Mouse (Mus musculus) frontal cortex, postnatal 14 days (tissue): ENCODE results near the gene Amot.

Experiments used
- DNase-seq, 2 experiments: peaks; one replicate each; pipeline ENCODE4 v3.0.0; 2022; ENCODE audit warnings: low spot score in 2 of 2

The Amot gene

DNA sequence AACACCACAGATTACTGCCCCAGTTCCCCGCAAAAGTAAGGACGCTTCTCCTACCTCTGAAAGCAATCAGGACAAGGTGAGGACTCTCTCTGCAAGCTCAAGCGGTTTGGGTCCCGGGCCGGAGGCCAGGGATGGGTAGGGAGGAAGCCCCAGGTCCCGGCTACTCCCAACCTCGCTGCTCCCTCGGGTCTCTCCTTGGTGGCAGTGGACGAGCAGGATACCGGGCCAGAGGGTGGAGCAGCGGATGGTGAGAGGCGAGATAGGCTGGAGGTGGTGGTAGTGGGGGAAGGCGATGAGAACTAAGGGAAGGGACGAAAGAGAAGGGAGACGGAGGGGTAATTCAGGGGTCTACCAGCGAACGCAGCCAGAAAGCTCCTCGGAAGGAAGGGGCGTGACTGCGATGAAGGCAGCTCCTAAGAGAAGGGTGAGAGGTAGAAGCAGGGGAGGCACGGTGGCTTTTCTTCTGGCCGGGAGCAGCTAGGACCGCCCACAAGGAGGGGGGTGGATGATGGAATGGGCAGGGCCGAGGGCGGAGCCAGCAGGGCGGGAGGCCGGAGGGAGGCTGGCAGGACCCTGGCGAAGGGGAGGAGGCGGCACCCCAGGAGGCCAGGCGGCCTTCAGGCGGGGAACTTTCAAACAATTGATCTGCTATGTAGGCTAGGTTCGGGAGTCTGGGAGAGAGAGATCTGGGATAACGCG is at the start of gene Amot:
Gene Amot (minus strand): TSS at position 465 of the 699 bp plus-strand sequence.
- peak; percentile 23 to 42 for DNase-seq

DNA sequence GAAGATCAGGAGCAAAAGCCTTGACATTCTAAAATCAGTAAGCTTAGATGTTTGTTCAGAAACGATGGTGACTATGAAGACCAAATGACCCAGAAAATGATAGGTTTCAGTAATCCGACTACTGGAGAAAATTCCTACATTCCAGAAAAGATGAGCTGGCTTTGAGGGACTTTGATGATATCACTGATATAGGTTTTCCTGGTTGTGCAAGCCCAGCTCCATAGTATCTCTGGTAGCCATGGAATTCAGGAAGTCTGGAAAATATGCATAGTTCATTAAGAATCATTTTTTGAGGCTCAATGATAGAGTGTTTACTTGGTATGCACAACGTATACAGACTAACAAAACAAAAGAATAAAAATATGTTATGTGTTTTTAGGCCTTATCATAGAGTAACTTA is 40.1 kb upstream of the Amot start:
- no peak for DNase-seq

DNA sequence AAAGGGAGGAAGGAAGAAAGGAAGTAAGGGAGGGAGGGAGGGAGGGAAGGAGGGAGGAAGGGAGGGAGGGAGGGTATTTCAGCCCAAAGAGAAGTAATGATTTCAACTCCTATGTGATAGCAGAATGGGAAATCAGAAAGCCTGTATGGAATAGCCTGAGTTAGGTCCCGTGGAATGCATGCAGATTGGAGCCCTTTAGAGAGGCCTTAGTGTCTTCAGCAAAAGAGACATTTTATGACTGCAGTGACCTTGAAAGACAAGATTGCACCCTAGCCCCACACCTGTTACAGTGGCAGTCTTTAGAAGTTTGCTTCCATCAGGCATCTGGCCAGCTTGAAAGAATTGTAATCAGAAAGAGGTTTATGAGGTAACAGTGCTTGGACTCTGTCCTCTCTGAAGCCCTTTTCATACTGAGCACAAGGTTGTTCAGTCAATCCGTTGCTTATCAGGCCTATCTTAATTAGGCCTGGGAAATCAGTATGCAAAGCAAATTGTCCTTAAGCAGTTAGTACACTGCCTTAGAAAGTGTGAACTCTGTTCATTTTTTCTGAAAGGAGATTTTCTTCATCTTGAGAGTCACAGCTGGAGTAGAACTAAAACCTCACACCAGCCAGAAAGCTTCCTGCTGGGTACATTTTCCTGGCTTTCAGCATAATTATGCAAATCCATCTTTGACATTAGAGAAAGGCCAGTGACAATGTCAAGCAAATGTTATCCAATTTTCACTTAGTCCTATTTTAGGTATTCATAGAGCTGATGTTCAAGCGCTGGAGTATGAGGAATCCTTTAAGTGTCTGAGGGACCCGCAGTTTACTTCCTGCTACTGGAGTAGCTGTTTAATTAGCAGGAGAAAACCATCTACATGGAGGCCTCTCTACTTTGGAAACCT is 38.9 kb upstream of the Amot start:
- DNase-seq, result no peak

DNA sequence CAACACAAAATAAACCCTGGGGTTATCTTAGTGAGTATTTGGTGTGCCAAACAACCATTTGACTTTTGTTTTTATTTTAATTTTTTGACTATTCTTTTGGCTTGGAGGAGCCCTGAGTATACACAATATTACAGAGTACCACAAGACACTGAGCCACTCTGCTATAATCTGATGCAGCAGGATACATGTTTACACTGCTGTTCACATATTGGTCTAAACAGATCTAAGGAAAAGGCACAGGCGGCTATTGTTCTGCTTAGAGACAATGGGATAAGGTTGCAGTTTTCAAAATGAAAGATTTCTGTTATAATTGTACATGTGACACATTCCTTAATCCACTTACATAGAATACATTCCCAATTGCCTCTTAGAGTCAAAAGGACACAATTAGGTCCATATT is 36.1 kb upstream of the Amot start:
- no peak for DNase-seq

DNA sequence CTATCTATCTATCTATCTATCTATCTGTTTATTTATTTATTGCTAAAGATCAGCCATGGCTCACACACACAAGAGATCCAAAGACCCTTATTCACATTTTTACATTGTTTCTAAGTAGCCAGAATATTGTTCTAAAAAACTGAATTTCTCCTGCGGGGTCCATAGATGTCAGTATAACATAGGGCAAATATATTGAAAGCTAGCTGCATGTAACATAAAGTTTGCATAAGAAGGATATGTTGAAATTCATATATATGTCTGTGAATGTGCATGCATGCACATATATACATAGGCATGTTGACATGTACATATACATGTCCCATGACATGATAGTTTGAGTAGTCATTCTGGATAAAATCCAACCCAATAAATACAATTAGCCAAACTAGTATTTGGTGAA is 35.3 kb upstream of the Amot start:
- DNase-seq, result no peak

DNA sequence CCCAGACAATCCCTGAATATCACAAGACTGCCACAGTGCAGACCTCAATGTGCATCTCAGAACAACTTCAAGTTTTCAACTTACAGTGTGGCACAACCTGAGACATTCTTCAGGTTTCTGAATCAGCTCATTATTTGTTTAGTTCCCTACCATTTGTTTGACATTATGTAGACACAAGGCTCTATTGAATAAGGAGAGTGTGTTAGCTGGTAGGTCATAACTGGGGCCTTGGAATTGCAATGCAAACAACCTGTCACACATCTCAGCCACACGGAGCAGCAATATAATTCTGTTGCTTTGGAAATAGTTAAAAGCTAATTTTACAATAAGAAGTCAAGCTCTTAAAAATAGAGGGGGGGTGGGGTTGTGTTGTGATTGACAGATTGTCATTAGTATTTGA is 24.6 kb upstream of the Amot start:
- DNase-seq, result no peak

DNA sequence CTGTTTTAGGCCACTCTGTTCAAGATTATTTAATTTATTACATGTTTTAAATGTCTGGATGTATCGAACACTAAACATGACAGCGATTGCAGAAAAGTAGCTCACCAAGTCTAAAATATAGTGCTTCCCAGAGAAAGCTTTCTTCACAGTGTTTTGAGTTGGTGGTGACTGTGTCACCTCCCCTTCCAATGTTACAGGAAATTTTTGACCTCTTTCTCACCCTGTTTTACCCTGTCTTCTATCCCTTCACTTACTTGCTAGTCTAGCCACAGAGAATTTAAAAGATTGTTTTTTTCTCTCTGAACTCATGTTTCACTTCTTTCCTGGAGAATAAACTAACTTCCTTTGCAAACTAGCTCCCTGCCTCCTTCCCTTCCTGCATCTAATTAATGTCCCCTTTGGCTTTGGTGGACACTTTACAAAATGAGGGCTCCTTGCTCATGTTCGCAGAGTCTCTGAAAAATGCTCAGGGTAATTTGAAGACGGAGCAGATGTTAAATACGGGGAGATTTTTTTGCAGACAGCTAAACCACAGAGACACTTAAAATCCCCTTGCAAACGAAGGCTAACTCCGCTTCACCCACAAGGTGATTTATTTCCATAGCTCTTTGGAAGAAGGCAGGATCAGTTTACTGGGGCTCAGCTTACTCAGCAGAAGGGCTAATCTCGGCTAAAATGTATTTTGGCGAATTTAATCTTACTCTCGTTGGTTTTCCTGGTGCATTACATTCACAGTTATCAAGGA is 11.5 kb upstream of the Amot start:
- no peak for DNase-seq

DNA sequence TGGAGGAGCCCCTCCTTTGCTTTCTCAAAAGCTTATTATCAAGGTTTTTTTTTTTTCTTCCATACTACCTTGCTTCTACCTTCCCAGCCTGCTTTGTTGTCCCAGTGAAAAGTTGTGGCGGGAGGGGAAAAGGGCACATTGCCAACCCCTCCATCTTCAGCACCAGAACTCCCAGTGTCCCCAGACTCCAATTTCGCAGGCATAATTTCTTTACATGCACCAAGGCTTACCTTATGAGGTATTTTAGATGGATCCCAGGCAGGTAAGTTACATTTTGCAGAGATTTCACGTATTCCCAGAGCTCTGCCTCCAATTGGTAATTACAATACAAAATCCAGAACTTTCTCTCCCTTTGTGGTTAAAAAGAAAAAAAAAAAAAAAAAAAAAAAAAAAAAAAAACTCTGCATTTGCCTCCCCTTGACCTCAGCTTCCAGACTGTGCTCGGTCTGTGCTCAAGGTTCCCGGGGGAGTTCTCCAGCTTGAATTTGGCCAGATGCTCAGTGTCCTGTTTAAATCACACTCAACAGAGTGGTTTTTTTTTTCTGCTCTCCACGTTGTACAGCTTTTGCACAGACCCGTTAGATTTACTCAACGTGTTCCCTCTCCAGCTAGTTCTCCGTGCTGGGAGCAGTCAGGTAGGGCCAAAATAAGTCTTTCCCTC is 10.6 kb upstream of the Amot start:
- no peak for DNase-seq

DNA sequence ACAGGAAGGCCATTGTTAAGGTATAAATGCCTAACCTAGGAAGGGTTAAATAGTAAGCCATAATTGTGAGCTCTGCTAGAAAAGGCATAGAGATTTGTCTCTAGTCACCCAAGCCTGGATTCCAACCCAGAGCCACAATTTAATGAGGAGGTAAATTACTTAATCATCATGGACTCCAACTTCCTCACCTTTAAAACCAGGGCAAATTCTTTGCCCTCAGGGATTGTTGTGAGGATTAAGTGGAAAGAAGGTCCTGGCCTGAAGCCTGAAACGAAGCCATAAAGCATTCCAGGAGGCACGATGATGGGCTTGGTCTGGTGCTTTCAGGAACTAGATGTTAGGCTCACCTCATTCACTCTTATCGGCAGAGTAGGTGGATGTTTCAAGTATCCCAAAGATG is 5.7 kb upstream of the Amot start:
- no peak for DNase-seq

DNA sequence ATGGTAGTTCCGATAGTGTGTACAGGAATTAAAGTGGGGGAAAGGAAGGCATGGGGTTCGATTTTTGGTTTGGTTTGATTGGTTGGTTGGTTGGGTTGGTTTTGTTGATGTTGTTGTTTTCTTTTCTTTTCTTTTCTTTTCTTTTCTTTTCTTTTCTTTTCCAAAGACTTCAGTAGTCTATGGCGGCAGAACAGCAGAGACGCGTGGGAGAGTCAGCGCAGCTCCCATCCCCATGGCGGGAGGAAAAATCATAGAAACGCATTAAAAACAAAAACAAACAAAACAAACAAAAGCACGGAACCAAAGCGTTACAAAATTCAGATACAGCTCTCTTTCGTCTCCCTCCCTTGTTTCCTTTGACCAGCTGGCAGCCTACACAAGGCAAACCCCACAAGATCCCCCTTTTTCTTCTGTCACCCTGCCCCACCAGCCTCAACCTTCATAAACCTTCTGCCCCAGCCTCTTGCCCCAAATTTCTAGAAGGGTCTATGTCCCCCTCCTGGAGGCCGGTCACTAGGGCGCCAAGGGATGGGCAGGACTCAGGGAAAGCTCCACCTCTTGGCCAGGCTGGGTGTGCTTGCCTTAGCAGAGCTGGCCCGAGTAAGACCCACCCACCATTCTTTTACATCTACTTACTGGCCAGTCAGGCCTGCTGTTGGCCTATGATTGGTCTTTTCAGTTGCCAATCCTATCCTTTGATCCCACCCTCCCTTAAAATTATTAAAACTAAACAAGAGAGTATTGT is 648 bp upstream of the Amot start:
- DNase-seq, result peak; percentile 17 to 31

DNA sequence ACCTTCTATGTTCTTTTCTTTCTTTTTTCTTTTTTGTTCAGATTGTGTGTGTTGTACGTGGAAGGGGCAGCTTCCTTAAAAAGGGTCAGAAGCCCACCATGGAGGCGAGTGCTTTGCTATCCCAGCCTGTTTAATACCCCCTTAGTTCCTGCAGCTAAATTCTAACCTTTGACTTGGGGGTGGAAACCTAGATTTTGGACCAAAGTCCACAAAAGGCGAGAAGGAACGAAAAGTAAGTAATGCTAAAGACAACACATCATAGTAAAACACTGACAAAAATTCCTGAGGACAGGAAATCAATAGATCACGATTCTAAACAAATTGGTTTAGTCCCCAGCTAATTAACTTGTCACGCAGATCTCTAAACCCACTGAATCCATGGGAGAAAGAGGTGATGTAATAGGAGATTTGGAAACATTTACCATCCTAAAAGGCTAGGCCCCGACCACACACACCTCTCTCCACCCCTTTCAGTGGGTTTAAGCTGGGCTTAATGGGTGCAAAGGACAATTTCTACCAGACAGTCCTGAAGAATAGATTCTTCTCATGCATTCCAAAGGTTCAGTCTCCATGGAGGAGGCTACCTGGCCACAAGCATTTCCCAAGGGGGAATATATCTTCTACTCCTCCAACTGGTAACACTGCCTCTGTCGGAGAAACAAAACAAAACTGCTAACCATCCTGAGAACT is 3.2 kb downstream of the Amot start:
- DNase-seq, result no peak

DNA sequence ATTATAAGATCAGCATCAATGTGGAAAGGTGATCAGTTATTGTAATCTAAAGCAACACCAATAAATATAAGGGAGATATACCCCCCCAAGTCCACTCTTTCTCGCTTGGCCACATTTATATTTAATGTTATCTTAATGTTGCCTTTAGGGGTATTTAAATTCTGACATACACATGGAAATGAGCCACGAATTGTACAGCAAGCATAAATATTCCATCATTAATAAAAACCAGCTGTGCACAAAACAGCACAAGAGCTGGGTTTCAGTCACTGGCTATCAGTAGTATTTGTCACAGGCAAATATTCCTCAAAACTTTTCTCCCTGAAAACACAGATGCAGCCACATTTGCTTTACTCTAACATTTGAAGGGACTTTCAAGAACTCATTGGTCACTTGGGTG is 5.9 kb downstream of the Amot start:
- no peak for DNase-seq

DNA sequence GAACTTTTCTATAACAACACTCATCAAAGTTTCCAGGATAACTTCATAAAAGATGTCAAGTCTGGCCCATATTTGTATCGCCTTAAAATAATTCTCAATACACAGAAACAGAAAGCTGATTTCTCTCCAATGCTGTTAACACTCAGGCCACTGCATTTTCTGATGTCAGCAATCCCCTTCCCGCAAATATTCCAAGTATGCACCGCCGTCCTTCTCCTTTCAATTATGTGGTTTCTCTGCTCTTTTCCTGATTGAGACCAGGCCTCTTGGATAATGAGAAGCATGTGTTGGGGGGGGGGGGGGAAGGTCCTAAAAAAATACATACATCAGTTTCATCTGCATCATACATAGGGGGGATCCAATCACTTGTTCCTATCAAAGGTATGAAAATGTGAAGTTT is 6.3 kb downstream of the Amot start:
- no peak for DNase-seq

DNA sequence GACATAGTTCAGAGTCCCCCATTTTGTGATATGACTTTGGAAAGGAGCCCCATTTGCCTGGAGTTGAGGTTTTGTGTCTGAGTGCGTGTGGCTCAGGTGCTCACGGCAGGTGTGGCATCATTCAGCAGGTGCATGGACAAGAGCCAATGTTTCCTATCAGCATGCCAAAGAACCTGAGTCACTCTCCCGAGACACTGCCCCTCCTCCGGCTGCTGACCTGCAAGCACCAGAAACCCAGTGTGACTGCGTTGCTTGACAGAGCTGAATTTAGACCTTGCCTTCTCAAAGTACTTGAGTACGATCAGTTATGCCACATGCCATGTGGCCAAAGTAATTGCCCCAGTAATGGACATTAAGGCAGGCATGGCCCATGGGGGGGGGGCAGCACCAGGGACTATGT is 7.5 kb downstream of the Amot start:
- no peak for DNase-seq

DNA sequence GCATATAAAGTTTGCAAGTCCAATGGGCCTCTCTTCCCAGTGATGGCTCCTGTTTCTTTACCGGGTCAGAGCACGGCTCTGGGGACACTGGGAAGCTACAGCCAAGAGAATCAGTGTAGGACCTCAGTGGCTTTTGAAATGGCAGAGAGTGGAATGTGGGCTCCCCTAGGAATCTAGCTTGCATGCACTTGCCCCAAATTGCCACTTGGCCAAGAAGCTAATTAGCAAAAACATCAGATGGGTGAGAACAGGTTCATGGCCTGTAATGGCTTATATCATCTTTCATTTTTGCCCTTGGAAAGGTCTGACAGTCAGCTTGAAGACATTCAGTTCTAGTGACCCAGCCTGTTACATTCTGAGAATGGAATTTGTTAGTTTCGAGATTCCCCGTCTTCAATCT is 9.6 kb downstream of the Amot start:
- DNase-seq, result no peak

DNA sequence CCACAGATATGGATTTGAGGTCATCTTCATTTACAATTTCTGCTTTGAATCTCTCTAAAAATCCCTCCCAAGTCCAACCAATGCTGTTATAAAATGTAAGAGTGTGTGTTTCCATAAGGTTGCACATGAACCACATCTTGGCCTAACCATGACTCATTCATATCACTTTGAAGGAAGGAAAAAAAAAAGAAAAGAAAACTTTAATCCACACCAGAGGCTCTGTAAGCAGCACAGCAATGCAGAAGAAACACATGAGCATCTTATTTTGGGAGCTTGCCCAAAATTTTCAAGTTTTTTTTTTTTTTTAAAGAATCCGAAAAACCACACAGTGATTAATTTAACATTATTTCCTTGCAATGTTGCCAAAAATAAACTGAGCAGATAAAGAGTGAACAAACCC is 14.2 kb downstream of the Amot start:
- no peak for DNase-seq

DNA sequence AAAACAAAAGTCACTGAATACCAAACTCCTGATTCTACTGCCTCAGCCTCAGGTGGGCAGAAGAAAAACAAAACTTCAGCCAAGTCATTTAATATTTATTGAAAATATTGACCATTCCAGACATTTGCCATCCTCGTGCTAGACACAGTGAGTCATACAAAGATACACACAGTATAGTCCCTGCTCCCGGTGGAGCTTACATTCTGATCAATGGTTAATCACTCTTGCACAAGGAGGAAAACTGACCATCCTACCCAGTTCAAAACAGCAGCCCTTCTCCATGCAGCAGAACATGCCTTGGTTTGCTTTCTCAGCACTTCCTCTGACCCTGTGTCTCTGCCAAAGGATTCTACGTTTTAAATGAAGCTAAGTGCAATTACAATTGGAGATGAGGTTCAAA is 14.6 kb downstream of the Amot start:
- no peak for DNase-seq

DNA sequence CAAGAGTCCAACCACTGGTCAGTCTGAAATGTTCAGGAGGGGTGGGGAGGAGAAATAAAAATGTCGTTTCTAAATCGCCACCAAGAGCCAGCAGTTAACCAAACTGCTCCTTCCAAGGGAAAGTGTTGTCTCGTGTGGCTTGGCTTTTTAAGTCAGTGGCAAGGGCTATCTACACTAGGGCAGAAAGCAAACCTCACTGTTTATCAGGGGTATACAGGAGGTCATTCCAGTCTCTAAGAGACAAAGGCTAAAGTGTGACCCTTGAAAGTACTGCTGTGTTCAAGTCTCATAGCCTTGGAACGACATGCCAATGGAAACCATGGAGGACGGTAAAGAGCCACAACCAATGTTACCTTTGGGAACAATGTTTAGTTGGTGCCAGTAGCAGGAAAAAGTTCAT is 15.0 kb downstream of the Amot start:
- DNase-seq, result no peak

DNA sequence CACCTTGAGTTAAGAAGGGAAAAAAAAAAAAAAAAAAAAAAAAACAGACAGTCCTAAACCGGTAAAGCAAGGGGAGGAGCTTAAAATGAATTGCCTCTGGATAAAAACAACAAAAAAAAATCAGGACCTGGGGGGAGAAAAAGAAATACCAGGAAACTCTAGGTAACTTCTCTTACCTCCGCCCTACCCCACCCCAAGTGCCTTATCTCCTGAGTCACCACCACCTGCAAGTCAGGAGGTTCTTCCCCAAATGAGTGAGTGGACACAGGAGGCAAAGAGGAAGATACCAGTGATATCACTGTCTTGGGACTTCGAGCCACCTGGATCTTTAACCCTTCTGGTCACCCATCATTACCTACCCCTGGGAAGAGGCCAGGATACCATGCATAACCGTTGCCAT is 19.5 kb downstream of the Amot start:
- no peak for DNase-seq

DNA sequence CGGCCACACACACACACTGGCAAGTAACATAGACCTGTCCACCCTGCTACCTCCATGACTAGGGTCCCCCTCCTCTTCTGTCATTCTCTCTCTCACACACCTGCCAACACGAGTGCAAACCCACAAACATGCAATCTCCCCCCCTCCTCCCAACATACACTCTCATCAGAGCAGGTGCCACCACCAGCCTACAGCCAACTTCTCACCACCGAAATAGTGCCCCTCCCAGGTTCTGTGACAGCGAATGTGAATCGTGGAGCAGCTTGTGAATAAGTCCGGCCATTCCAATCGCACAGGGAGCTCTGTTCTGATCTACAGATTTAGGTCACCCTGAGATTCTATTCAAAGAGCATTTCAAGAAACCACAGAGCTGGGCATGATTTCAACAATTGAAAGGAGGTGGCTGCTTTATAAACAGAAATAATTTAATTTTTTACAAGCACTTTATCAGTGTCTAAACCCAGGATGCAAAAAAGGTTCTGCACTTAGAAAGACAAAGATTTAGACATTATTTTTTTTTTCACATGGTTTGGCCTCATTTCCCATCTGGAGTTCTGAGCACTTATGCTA is 21.4 kb downstream of the Amot start:
- DNase-seq, result no peak
